Mouse (Mus musculus) bone marrow macrophage, adult 2 months (primary cell): ENCODE data around the gene Mgat2.

Experiments used
- CTCF ChIP-seq: IDR thresholded peaks from 2 replicates; pipeline ENCODE4 v1.5.1; 2012; ENCODE audit warnings: low read depth, mild to moderate bottlenecking, low read length, moderate library complexity
- POLR2A ChIP-seq: IDR thresholded peaks from 2 replicates; pipeline ENCODE4 v1.6.1; 2012; ENCODE audit warnings: mild to moderate bottlenecking, low read depth, low read length, borderline replicate concordance

GRCm38 (mm10) chr12:69213186-69213777 lies 29.3 kb downstream of the Mgat2 start:
- TF ChIP-seq CTCF: no peak
- TF ChIP-seq POLR2A: no peak
